Mouse (Mus musculus) liver, postnatal 0 days (tissue): Measurements from ENCODE around the gene Hmg20a. TPM values are rescaled to one million over a fixed set of nuclear protein-coding genes. Genes with fewer than 3 reads are reported as not detected.

ENCODE experiments used
- ATAC-seq: fragments of 200-750 bp; cut with Nextera tagmentation; 2 replicates; pipeline ENCODE4 v1.8.0; 2017; ENCODE audit warnings: mild to moderate bottlenecking, moderate library complexity
- DNase-seq: peaks from one replicate; pipeline ENCODE4 v3.0.0-alpha.2; 2016
- H3K27ac ChIP-seq: fragments of 300-500 bp; sonication (generic); 2 replicates; pipeline ENCODE4 v1.5.1; 2014; ENCODE audit warnings: antibody characterized with exemption, moderate library complexity, mild to moderate bottlenecking, low read depth
- H3K27me3 ChIP-seq: fragments of 300-500 bp; sonication (generic); 2 replicates; pipeline ENCODE4 v1.6.1; 2014; ENCODE audit warnings: low read length, control low read depth, mixed read lengths; ENCODE audit not compliant: insufficient read depth
- H3K36me3 ChIP-seq: fragments of 300-500 bp; sonication (generic); replicated peaks from 2 replicates; pipeline ENCODE4 v1.6.1; 2014; ENCODE audit warnings: mild to moderate bottlenecking, control low read depth, low read length, moderate library complexity, mixed read lengths; ENCODE audit not compliant: insufficient read depth
- H3K4me1 ChIP-seq: fragments of 300-500 bp; sonication (generic); 2 replicates; pipeline ENCODE4 v1.6.1; 2014; ENCODE audit warnings: antibody characterized with exemption, mild to moderate bottlenecking, control low read depth; ENCODE audit not compliant: insufficient read depth
- H3K4me2 ChIP-seq: fragments of 300-500 bp; sonication (generic); 2 replicates; pipeline ENCODE4 v1.6.1; 2014; ENCODE audit warnings: low read depth, mild to moderate bottlenecking, low read length, moderate library complexity, mixed read lengths
- H3K4me3 ChIP-seq: fragments of 300-500 bp; sonication (generic); 2 replicates; pipeline ENCODE4 v1.5.1; 2014; ENCODE audit warnings: low read depth, low read length
- H3K9ac ChIP-seq: fragments of 300-500 bp; sonication (generic); replicated peaks from 2 replicates; pipeline ENCODE4 v1.6.1; 2014; ENCODE audit warnings: mild to moderate bottlenecking, moderate library complexity
- H3K9me3 ChIP-seq: fragments of 300-500 bp; sonication (generic); 2 replicates; pipeline ENCODE4 v1.6.1; 2016; ENCODE audit warnings: mild to moderate bottlenecking, control low read depth, low read length, mixed read lengths
- CTCF ChIP-seq: sonication (generic); IDR thresholded peaks from 2 replicates; pipeline ENCODE4 v1.5.1; 2016; ENCODE audit warnings: antibody characterized with exemption, low read depth
- EP300 ChIP-seq: IDR thresholded peaks from 2 replicates; pipeline ENCODE4 v1.6.1; 2016; ENCODE audit warnings: antibody characterized with exemption, low read depth, mild to moderate bottlenecking
- WGBS: fragments of 180-500 bp; shearing (Covaris S2); extraction: QIAGEN DNeasy Blood & Tissue Kit; methylation state at CpG from one replicate; pipeline ENCODE4 v1.1.7; 2014; ENCODE audit not compliant: insufficient replicate concordance; 5-methylcytosine and 5-hydroxymethylcytosine counted together
- polyA plus RNA-seq: library from polyadenylated mRNA; unstranded; fragments of >200 nt; fragmentation: Nextera tagmentation; extraction: Ambion mirVana; gene quantifications from 2 replicates; pipeline ENCODE4 v1.2.1, GENCODE M21; 2015

The Hmg20a gene
- polyA plus RNA-seq, 1 experiment from 2014 or later = 8.3 TPM

GRCm38 (mm10) chr9:56456426-56456825, 38.0 kb downstream of the Hmg20a start:
- TF ChIP-seq EP300 = no peak
- no peak for TF ChIP-seq CTCF
- Histone ChIP-seq H3K9ac (no peak overlapping the region), H3K4me3 (no peak overlapping the region), H3K4me2 (peak overlapping the region; percentile 35; the same call in 1 of the 2 replicates), H3K4me1 (peaks cover 3% of the 10 kb centered on the region; the same call in 1 of the 2 replicates), H3K27ac (peak overlapping the region; percentile 69), H3K9me3 (no peaks in the 10 kb centered on the region), H3K36me3 (no peaks in the 10 kb centered on the region), H3K27me3 (no peaks in the 10 kb centered on the region)
- peak; percentile 40 for DNase-seq
- peak; percentile 89 for ATAC-seq
- 79% methylated on average over 3 of the region's 3 CpGs for WGBS

- no peak overlapping the region for H3K4me2 ChIP-seq
- H3K36me3 ChIP-seq = no peaks in the 10 kb centered on the region
- peaks cover 12% of the 10 kb centered on the region for H3K4me1 ChIP-seq
- no peak overlapping the region for H3K4me3 ChIP-seq
- no peak overlapping the region for H3K9ac ChIP-seq
- no peaks in the 10 kb centered on the region for H3K27me3 ChIP-seq
- 65% methylated on average over 5 of the region's 5 CpGs for WGBS
- no peak for ATAC-seq
- no peak for DNase-seq
- no peaks in the 10 kb centered on the region for H3K9me3 ChIP-seq
- no peak overlapping the region for H3K27ac ChIP-seq
- TF ChIP-seq EP300 (no peak), CTCF (no peak)
Measured at GRCm38 (mm10) chr9:56460987-56461386, 42.6 kb downstream of the Hmg20a start.

GRCm38 (mm10) chr9:56462606-56463005, 44.2 kb downstream of the Hmg20a start:
- no peaks in the 10 kb centered on the region for H3K36me3 ChIP-seq
- TF ChIP-seq CTCF (no peak), EP300 (no peak)
- H3K4me3 ChIP-seq = no peak overlapping the region
- peaks cover 15% of the 10 kb centered on the region for H3K4me1 ChIP-seq
- no peak for DNase-seq
- no peak overlapping the region for H3K9ac ChIP-seq
- no peak for ATAC-seq
- H3K27ac ChIP-seq = no peak overlapping the region
- H3K9me3 ChIP-seq = no peaks in the 10 kb centered on the region
- no peak overlapping the region for H3K4me2 ChIP-seq
- no peaks in the 10 kb centered on the region for H3K27me3 ChIP-seq
- 75% methylated on average over 1 of the region's 1 CpGs for WGBS

- Histone ChIP-seq H3K4me2 (no peak overlapping the region), H3K27me3 (no peaks in the 10 kb centered on the region), H3K9me3 (no peaks in the 10 kb centered on the region), H3K36me3 (peaks cover 4% of the 10 kb centered on the region; the same call in 1 of the 2 replicates), H3K4me1 (peaks cover 15% of the 10 kb centered on the region), H3K4me3 (no peak overlapping the region), H3K9ac (no peak overlapping the region), H3K27ac (0 out of 2 replicates have a peak overlapping the region, but pooled peaks have one; percentile 18)
- no peak for DNase-seq
- 86% methylated on average over 2 of the region's 2 CpGs for WGBS
- ATAC-seq = no peak
- no peak for TF ChIP-seq EP300
- TF ChIP-seq CTCF = no peak
Measured at GRCm38 (mm10) chr9:56463046-56463445, 44.6 kb downstream of the Hmg20a start.

DNA sequence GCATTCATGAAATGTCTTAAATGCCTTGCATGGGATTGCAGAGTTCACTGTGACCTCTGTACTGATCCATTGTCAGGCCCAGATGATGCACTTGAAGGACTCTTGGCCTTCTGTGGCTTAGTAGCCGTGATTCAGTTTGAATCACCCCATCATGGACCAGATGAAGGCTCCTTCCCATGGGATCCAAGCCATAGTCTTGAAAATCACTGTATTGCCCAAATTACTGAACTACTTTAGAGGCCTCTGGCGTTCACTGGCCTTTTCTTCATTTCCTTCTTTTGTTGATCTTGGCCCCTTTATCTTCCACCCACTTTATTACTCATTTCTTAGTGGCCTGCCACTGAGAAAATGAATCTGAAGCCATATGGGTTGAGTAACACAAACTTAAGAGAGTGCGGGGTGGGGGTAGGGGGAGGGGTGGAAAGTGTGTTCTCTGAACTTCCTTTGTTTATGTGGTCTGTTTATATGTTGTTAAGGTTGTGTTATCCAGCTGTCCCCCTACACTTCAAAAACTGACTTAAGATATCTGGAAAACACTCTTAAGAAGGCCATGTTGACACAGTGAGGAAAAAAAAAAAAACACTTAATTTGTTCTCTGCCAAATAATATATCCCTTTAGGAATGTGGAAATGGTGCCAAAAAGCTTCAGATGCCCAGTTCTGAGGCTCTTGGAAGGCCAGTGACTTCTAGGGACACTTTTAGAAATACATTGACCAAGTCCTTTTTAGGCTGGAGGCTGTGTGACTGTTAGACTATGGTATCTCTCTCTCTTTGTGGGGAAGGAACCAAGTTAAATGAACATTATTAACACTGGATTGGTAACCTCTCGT, 45.5 kb downstream of the Hmg20a start:
- no peak overlapping the region for H3K4me2 ChIP-seq
- H3K9me3 ChIP-seq = no peaks in the 10 kb centered on the region
- H3K9ac ChIP-seq = no peak overlapping the region
- no peaks in the 10 kb centered on the region for H3K27me3 ChIP-seq
- H3K27ac ChIP-seq = peak overlapping the region; percentile 35; the same call in 1 of the 2 replicates
- DNase-seq = peak; percentile 23
- WGBS = 63% methylated on average over 4 of the region's 4 CpGs
- peak; percentile 36; the same call in 1 of the 2 replicates for ATAC-seq
- no peak for TF ChIP-seq CTCF
- TF ChIP-seq EP300 = no peak
- peaks cover 15% of the 10 kb centered on the region for H3K4me1 ChIP-seq
- peaks cover 4% of the 10 kb centered on the region; the same call in 1 of the 2 replicates for H3K36me3 ChIP-seq
- H3K4me3 ChIP-seq = no peak overlapping the region

GRCm38 (mm10) chr9:56464863-56465654, 46.6 kb downstream of the Hmg20a start:
- H3K9me3 ChIP-seq = no peaks in the 10 kb centered on the region
- TF ChIP-seq EP300 (no peak), CTCF (no peak)
- H3K27me3 ChIP-seq = no peaks in the 10 kb centered on the region
- ATAC-seq = peak; percentile 62
- H3K4me3 ChIP-seq = no peak overlapping the region
- no peak overlapping the region for H3K9ac ChIP-seq
- DNase-seq = peak; percentile 40
- H3K27ac ChIP-seq = peak overlapping the region; percentile 68; the same call in 1 of the 2 replicates
- peak overlapping the region; percentile 38 for H3K4me2 ChIP-seq
- peaks cover 4% of the 10 kb centered on the region; the same call in 1 of the 2 replicates for H3K36me3 ChIP-seq
- H3K4me1 ChIP-seq = peaks cover 15% of the 10 kb centered on the region
- WGBS = 32% methylated on average over 23 of the region's 23 CpGs
